Mouse (Mus musculus): ENCODE data around the gene Lyrm4. TPM values are rescaled to one million over a fixed set of nuclear protein-coding genes. Genes with fewer than 3 reads are reported as not detected.

The Lyrm4 gene
- total and polyA plus RNA-seq, 3 experiments = 10.9 to 27.0 (median 26.3) TPM

- no peak for DNase-seq (ENCODE audit: extremely low read depth)
- Histone ChIP-seq H3K9ac (ENCODE audit: insufficient read depth, low read depth) (no peak overlapping the region), H3K27me3 (replicated peaks) (no peaks in the 10 kb centered on the region), H3K27ac (ENCODE audit: insufficient read depth, low read depth) (no peak overlapping the region), H3K4me2 (ENCODE audit: insufficient read depth, low read depth, poor library complexity, severe bottlenecking) (no peak overlapping the region), H3K4me3 (replicated peaks in 1 of 3; ENCODE audit: low read depth in 2 of 3, low read length in 2 of 3, poor library complexity in 1 of 3) (no peak overlapping the region), H3K4me1 (ENCODE audit: control insufficient read depth in 1 of 2, insufficient read depth in 2 of 2) (peaks cover 0 to 19% of the 10 kb centered on the region in 2 experiments; a peak in 3 of 4 replicates), H3K36me3 (replicated peaks in 1 of 2; ENCODE audit: control insufficient read depth in 1 of 2, insufficient read depth in 1 of 2, low read length in 1 of 2) (peaks cover 9 to 40% of the 10 kb centered on the region in 2 experiments), H3K79me2 (replicated peaks; ENCODE audit: control insufficient read depth, extremely low read depth, insufficient read depth, poor library complexity, severe bottlenecking) (no peaks in the 10 kb centered on the region), H3K9me3 (replicated peaks; ENCODE audit: low read length) (no peaks in the 10 kb centered on the region)
- dilution Hi-C loops (cut with MboI; ENCODE audit: extremely low pct_ligation_motif_present, extremely low pct_unique_long_range_greater_than_20kb, low sequenced_read_pairs) (no loop called here), in situ Hi-C loops (cut with MboI; ENCODE audit: low pct_ligation_motif_present, low pct_unique_long_range_greater_than_20kb, low sequenced_read_pairs) (no loop called here)
- no peak for TF ChIP-seq ZKSCAN1 (IDR thresholded peaks at IDR 0.05; ENCODE audit: borderline replicate concordance, low read depth, low read length)
- no peak for TF ChIP-seq JUND (conservative IDR thresholded peaks at IDR 0.05; ENCODE audit: low read depth, low read length)
- no peak for TF ChIP-seq TCF12 (IDR thresholded peaks at IDR 0.05; ENCODE audit: low read depth, low read length)
These were observed 140.4 kb downstream of the Lyrm4 start for GRCm38 (mm10) chr13:35976912-35977311.

- in situ Hi-C loops (cut with MboI; ENCODE audit: low pct_ligation_motif_present, low pct_unique_long_range_greater_than_20kb, low sequenced_read_pairs) (loop anchor here (10.0 kb wide), 1 partner anchor 295 kb away; no protein-coding TSS in a partner anchor), dilution Hi-C loops (cut with MboI; ENCODE audit: extremely low pct_ligation_motif_present, extremely low pct_unique_long_range_greater_than_20kb, low sequenced_read_pairs) (no loop called here)
- Histone ChIP-seq H3K36me3 (replicated peaks in 1 of 2; ENCODE audit: control insufficient read depth in 1 of 2, insufficient read depth in 1 of 2, low read length in 1 of 2) (no peaks in the 10 kb centered on the region), H3K27me3 (replicated peaks) (no peaks in the 10 kb centered on the region), H3K9ac (ENCODE audit: insufficient read depth, low read depth) (no peak overlapping the region), H3K4me1 (ENCODE audit: control insufficient read depth in 1 of 2, insufficient read depth in 2 of 2) (peaks cover 0 to 8% of the 10 kb centered on the region in 2 experiments; a peak in 2 of 4 replicates), H3K79me2 (replicated peaks; ENCODE audit: control insufficient read depth, extremely low read depth, insufficient read depth, poor library complexity, severe bottlenecking) (no peaks in the 10 kb centered on the region), H3K9me3 (replicated peaks; ENCODE audit: low read length) (peaks cover 9% of the 10 kb centered on the region), H3K27ac (ENCODE audit: insufficient read depth, low read depth) (no peak overlapping the region), H3K4me2 (ENCODE audit: insufficient read depth, low read depth, poor library complexity, severe bottlenecking) (no peak overlapping the region), H3K4me3 (replicated peaks in 1 of 3; ENCODE audit: low read depth in 2 of 3, low read length in 2 of 3, poor library complexity in 1 of 3) (no peak overlapping the region)
- no peak for DNase-seq (ENCODE audit: extremely low read depth)
- TF ChIP-seq ZC3H11A (IDR thresholded peaks at IDR 0.05; ENCODE audit: low read depth, low read length) = no peak
- no peak for TF ChIP-seq KAT2A (IDR thresholded peaks at IDR 0.05; ENCODE audit: insufficient replicate concordance, low read length)
- no peak for TF ChIP-seq ZNF384 (IDR thresholded peaks at IDR 0.05; ENCODE audit: low read depth, low read length)
- TF ChIP-seq TCF12 (IDR thresholded peaks at IDR 0.05; ENCODE audit: low read depth, low read length) = no peak
- no peak for TF ChIP-seq SMC3 (IDR thresholded peaks at IDR 0.05; ENCODE audit: low read depth, low read length)
- TF ChIP-seq NELFE (IDR thresholded peaks at IDR 0.05; ENCODE audit: low read depth, low read length) = no peak
- no peak for TF ChIP-seq ZKSCAN1 (IDR thresholded peaks at IDR 0.05; ENCODE audit: borderline replicate concordance, low read depth, low read length)
- TF ChIP-seq BHLHE40 (IDR thresholded peaks at IDR 0.05; ENCODE audit: low read depth, low read length) = no peak
- no peak for TF ChIP-seq JUND (conservative IDR thresholded peaks at IDR 0.05; ENCODE audit: low read depth, low read length)
- no peak for TF ChIP-seq UBTF (IDR thresholded peaks at IDR 0.05; ENCODE audit: low read depth, low read length)
- TF ChIP-seq ZMIZ1 (IDR thresholded peaks at IDR 0.05; ENCODE audit: low read depth, low read length) = no peak
These were observed 147.5 kb downstream of the Lyrm4 start for GRCm38 (mm10) chr13:35969829-35970228.

GRCm38 (mm10) chr13:35969431-35969721 lies 147.9 kb downstream of the Lyrm4 start:
- Histone ChIP-seq H3K4me3 (replicated peaks in 1 of 3; ENCODE audit: low read depth in 2 of 3, low read length in 2 of 3, poor library complexity in 1 of 3) (no peak overlapping the region), H3K79me2 (replicated peaks; ENCODE audit: control insufficient read depth, extremely low read depth, insufficient read depth, poor library complexity, severe bottlenecking) (no peaks in the 10 kb centered on the region), H3K9ac (ENCODE audit: insufficient read depth, low read depth) (no peak overlapping the region), H3K4me2 (ENCODE audit: insufficient read depth, low read depth, poor library complexity, severe bottlenecking) (no peak overlapping the region), H3K4me1 (ENCODE audit: control insufficient read depth in 1 of 2, insufficient read depth in 2 of 2) (peaks cover 0 to 8% of the 10 kb centered on the region in 2 experiments; a peak in 2 of 4 replicates), H3K27me3 (replicated peaks) (no peaks in the 10 kb centered on the region), H3K36me3 (replicated peaks in 1 of 2; ENCODE audit: control insufficient read depth in 1 of 2, insufficient read depth in 1 of 2, low read length in 1 of 2) (no peaks in the 10 kb centered on the region), H3K27ac (ENCODE audit: insufficient read depth, low read depth) (no peak overlapping the region), H3K9me3 (replicated peaks; ENCODE audit: low read length) (peaks cover 9% of the 10 kb centered on the region)
- dilution Hi-C loops (cut with MboI; ENCODE audit: extremely low pct_ligation_motif_present, extremely low pct_unique_long_range_greater_than_20kb, low sequenced_read_pairs) = no loop called here
- no peak for DNase-seq (ENCODE audit: extremely low read depth)
- in situ Hi-C loops (cut with MboI; ENCODE audit: low pct_ligation_motif_present, low pct_unique_long_range_greater_than_20kb, low sequenced_read_pairs) = loop anchor here (10.0 kb wide), 1 partner anchor 295 kb away; no protein-coding TSS in a partner anchor
- TF ChIP-seq ELF1 (IDR thresholded peaks at IDR 0.05; ENCODE audit: low read depth, low read length) = no peak
- TF ChIP-seq TBP (conservative IDR thresholded peaks at IDR 0.05; ENCODE audit: low read depth, low read length) = no peak
- no peak for TF ChIP-seq ZMIZ1 (IDR thresholded peaks at IDR 0.05; ENCODE audit: low read depth, low read length)
- no peak for TF ChIP-seq UBTF (IDR thresholded peaks at IDR 0.05; ENCODE audit: low read depth, low read length)
- TF ChIP-seq ZC3H11A (IDR thresholded peaks at IDR 0.05; ENCODE audit: low read depth, low read length) = no peak
